Mouse (Mus musculus) monocyte, adult 5-6 weeks (primary cell): ENCODE measurements around the gene Spo11. TPM values are rescaled to one million over a fixed set of nuclear protein-coding genes. Genes with fewer than 3 reads are reported as not detected.

Experiments
- ATAC-seq: fragments of 153-309, 156-312 bp; replicated peaks from 2 replicates; pipeline ENCODE4 v1.8.0; 2017; ENCODE audit warnings: mild to moderate bottlenecking; ENCODE audit not compliant: low TSS enrichment, insufficient number of reproducible peaks, severe bottlenecking, poor library complexity, low FRiP score
- total RNA-seq: library from RNA; stranded (forward); fragments of 200-1000, 200-491, 200-594 nt; gene quantifications from 3 replicates; pipeline ENCODE4 v1.2.3, GENCODE M21; 2017

Spo11 gene
- total RNA-seq, 1 experiment from 2014 or later: 7.4 TPM

DNA sequence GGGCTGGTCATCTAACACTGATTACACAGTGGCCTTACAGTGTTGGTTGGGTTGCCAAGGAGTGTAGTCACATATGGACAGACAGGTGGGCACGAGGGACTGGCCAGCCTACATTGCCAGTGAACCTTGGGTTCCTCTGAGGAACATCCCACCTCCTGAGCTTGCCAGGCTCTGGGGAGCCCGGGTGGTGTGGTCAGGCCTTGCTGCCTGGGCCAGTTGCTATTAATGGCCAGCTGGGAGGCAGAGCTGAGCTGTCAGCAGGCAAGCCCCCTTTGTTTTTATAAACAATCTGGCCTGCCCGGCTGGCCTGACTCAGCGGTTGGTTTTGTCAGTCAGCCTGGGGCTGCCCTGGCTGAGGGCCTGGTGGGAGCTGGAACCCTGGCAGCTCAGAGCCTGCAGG lies 47.4 kb downstream of the Spo11 start:
- no peak for ATAC-seq

DNA sequence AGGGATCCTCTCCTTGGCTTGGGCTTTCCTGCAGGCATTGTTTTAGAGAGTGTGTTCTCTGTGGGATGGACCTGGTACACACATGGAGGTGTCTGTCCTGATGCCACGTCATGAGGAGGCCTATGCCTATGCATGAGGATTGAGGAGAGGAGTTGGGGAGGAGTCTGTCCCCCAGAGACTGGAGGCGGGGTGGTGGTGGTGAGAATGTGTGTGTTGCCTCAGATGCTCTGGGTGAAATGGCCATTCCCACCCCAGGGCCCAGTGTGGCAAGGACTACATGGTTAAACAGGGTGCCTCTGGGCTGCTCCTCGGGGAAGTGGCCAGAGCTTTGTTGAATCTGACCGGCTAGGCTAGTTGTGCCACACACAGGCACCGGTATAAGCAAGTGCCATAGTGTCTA lies 48.8 kb downstream of the Spo11 start:
- ATAC-seq: no peak

DNA sequence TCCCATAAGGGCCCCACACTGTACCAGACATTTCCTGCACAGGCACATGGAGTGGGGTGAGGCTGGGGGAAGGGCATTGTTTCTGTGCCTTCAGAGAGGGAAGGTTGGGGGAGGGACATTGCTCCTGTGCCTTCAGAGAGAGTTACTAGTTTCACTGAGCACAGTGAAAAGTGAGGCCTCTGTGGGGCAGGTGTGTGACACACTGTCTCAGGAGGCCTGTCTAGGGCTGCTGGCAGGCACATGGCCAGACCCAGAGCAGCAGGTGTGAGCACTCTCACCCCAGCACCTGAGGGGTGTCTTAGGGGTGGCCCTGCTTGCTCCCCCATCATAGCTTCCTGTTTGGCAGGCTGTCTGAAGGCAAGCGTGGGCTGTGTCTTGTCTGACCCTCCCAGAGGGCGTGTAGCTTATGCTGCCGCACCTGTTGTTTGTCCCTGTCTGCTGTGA lies 49.2 kb downstream of the Spo11 start:
- peak; percentile 15; the same call in 1 of the 2 replicates for ATAC-seq

DNA sequence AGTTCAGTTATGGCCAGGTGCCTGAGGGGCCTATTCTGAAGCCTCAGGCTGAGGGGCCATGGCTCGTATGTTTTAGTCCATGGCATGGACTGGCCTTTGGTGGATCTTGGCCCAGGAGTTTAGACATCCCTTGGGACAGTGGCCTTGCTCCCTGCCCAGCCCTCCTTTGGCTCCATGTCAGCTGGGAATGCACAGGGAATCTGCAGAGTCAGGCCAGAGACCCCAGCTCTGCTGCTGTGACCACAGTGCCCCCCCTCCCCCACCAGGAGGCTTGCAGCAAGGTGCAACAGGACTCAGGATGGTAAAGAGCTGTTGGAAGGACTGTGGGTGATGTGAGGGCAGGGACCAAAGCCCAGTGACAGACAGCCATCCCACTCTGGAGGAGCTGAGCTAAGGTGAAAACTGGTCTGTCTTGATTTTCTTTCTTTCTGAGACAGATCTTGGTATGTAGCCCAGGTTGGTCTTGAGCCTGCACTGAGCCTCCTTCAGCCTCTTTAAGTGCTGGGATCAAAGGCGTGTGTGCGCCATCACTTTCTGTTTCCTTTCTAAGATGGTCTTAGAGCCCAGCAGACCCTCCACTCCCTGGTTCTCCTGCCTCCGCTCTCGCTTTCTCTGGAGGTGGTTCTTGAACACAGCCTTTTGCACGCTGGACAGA lies 49.8 kb downstream of the Spo11 start:
- no peak for ATAC-seq

GRCm38 (mm10) chr2:173027824-173028495 lies 50.5 kb downstream of the Spo11 start:
- no peak for ATAC-seq

GRCm38 (mm10) chr2:173028508-173029031 lies 51.1 kb downstream of the Spo11 start:
- ATAC-seq: no peak

DNA sequence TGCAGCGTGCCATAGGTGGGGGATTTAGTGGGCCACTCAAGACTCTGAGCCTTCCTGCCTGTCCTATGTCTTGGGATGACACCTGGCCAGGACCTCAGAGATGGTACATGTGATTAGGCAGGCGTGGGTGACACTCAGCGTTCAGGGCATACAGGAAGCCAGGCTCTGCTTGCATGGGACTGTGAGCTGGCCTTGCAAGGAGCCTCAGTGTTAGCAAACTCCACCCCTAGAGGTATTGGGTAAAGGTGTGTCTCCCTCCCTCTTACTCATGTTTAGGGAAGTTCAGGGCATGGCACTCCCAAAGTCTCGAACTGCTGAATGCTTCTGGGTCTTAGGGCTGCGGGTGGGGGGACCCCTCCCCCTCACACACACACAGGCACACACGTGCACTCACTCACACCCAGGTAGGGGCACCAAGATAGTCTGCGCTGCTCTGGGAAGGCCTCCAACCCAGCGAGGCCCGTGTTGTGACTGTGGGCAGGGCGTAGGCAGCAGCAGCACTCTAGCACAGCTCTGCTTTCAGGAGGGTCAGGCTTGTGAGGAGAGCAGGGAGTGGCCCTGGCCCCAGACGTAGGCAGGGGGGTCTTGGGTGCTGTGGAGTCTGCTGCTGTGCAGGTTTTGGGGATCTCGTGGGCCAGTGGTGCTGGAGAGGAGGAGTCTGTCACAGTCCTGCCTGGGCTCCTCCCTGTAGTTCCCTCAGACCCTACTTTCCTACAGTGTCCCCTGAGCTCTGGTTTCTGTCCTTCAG lies 53.3 kb downstream of the Spo11 start:
- no peak for ATAC-seq

- ATAC-seq: 0 out of 2 replicates have a peak, but pooled peaks have one; percentile 5
Measured at GRCm38 (mm10) chr2:173033531-173033930, 56.0 kb downstream of the Spo11 start.

DNA sequence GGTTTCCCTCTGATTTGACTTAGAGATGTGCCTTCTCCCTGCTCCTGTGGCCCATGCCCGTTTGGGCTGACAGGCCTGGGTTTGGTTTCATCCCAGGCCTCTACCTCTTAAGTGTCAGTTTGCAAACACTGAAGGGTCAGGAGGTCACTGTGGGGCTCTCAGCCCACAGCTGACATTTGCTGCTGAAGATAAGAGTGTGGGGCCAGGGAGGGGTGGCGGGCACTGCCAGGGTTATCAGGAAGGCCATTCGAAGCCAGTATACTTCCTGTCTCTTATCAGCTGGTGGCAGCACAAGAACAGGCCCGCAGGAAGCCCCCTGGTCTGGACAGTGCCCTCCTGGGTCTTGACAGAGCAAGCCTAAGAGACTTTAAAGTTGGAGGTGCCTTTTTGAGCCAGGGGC lies 57.5 kb downstream of the Spo11 start:
- ATAC-seq: no peak

- ATAC-seq: no peak
Measured at GRCm38 (mm10) chr2:173035653-173036052, 58.2 kb downstream of the Spo11 start.

DNA sequence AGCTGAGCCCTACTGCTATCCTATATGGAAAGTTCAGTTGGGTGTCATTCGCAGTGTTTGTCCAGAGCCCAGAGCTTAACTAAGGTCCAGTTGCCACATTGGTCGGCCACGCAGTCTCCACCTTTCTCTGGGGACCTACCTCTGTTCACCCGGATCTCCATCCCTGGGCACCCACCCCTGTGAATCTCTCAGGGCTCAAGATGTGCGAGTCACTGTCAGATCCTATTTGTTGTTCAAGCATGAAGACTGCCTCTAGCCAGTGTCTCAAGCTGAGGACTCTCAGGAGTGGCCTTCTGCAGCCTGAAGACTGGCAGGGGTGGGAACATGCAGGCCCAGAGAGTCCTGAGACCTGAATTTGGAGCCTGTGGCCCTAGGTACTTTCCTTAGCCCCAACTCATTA lies 58.6 kb downstream of the Spo11 start:
- ATAC-seq: no peak

DNA sequence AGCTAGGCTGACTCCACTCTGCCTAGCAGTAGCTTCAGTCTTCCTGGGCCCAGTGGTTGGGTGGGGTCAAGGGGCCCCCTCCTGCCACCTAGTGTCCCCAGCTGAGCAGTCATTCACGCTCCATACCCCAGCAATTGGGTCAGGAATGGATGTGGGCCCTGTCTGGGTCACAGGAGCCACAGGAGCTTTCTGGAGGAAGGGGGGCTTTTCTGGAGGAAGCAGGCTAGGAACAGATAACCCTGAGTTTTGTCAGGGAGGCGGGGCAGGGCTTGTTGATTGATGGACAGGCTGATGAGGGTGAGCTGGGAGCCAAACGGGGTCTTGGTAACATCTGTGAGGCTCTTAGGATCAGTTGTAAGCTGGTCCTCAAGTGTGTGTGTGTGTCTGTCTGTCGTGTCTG lies 59.1 kb downstream of the Spo11 start:
- no peak for ATAC-seq

GRCm38 (mm10) chr2:173037347-173037746 lies 59.8 kb downstream of the Spo11 start:
- no peak for ATAC-seq

DNA sequence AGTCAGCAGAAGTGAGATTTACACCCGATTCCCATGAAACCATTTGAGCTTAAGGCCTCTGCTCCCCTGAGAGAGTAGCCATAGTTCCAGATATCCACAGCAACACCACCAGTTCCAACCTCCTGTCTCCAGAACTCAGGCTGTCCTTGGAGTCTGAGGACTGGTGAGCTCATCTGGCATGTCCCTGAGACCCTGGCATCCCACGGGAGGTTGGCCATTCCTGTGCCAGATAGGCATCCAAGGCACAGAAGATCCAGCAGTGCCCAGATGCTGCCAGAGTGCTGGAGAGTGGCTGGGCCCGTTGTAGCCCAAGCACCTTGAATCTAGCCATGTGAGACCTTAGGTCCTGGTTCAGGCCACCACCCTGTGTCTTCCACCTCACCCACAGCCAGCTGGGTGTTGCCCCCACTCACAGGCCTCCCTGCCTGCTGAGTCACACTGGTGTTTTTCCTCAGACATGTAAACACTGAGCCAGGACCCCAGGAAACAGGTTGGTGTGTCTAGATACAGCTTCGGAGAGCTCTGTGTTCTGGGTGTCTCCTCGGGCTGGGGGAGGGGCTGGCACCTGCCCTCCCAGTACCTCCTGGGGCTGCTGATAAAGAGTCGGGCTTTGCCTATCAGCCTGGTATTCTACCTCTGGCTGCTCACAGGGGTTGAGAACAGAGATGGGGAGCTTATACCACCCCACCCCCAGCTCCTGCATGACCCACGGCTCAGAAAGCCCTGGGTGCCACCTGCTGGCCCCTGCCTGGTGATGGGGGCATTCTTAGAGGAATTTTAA lies 60.5 kb downstream of the Spo11 start:
- ATAC-seq: no peak

DNA sequence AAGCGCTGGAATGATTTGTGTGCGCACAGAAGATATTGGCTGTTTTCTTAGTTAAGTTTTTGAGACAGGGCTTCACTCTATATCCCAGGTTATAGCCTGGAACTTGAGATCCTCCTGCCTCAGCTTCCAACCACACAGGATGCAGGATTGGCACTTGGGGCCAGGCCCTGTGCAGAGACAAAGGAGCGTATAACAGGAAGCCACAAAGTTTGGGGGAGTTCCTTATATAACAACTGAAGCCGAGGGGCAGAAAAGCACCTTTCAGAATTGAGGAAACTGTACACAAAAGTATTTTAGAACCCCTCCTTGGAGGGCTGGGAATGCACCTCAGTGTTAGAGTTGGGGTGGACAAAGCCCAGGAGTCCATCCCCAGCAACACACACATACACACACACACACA lies 61.5 kb downstream of the Spo11 start:
- ATAC-seq: no peak

DNA sequence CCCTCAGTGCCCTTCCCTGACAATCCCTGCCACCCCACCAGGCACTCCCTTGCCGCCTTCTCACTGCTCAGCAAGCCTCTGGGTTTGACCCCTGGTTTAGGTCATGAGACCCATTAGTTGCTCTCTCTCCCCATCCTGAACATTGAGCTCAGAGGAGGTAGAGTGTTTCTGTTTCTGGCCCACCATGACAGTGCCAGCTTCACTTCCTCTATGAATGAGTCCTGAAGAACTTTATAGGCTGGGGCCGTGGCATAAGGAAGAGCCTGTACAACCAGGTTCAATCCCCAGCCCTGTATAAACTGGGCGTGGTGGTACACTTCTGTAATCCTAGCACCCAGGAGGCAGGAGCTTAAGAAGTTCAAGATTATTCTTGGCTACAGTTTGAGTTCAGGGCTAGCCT lies 63.3 kb downstream of the Spo11 start:
- peak; percentile 19; the same call in 1 of the 2 replicates for ATAC-seq

DNA sequence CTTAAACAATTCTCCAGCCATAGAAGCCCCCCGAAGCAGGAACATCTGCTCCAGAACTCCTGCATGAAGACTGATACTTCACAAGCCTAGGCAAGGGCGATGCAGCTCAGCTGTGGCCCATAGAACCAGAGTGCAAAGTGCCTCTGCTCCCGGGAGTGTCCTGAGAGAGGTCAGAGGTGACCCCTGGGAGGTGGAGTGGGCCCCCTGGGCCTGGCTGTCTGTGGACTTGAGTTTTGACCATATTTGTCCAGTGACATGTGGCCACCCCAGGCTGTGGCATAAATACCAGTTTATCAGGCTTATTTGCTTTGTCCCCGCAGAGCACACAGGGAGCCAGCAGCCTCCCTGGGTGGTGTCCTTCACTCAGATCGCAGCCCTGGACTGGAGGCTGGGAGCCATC lies 63.7 kb downstream of the Spo11 start:
- no peak for ATAC-seq

DNA sequence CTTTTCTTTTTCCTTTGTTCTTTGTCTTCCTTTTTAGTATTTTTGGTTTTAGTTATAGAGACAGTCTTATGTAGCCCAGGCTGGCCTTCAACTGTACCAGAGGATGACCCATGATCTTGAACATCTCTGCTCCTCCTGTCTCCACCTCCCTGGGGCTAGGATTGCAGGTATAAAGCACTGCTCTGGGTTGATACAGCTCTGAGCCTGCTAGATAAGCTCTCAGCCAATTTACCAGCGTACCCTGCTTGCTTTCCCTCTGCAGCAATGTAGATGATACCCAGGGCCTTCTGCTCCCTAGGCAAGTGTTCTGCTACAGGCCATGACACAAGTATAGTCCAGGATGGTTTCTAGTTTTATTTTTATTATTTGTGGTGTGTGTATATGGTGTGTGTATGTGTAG lies 64.4 kb downstream of the Spo11 start:
- no peak for ATAC-seq
